Mouse (Mus musculus) small intestine, adult 2 months (tissue): ENCODE data around the gene Smad1.

Source experiments
- CTCF ChIP-seq: fragments of 200-500 bp; IDR thresholded peaks from 2 replicates; pipeline ENCODE4 v1.5.1; 2012; ENCODE audit warnings: low read depth, mild to moderate bottlenecking, control low read depth, inconsistent platforms, low read length, moderate library complexity, mixed read lengths; ENCODE audit not compliant: insufficient replicate concordance, insufficient read length; ENCODE audit errors: extremely low read depth
- POLR2A ChIP-seq: fragments of 200-500 bp; IDR thresholded peaks from 2 replicates; pipeline ENCODE4 v1.6.1; 2012; ENCODE audit warnings: low read depth, mild to moderate bottlenecking, control low read depth, inconsistent platforms, low read length, moderate library complexity

DNA sequence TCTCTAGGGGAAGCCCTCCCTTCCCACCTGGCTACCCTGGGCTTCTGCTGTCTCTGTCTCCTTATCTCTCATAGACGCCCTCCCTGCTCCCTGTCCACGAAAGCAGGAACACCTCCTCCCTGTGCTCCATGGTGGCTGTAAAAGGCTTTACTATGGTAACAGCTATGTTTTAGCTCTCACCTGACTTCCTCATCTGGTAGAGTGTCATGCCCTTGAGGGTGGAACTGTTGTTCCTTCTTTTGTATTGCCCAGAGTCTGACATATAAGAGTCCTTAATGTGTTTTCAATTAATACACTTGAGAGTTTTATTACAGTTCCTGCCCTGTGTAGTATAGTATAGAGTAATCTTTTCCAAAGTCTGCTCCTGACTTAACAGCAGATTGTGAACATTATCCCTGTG, 36.9 kb downstream of the Smad1 start:
- TF ChIP-seq CTCF: no peak
- TF ChIP-seq POLR2A: no peak
